Mouse (Mus musculus): ENCODE measurements at regions not wholly inside any gene's neighbourhood (a gene's known extent, or its start where the extent isn't known, plus 50 kb on each side); places are given as distances from the start of the nearest gene placed in this dataset.
"Not testable (repeated sequence)": the region's sequence is repeated elsewhere in the genome, so short reads cannot be mapped to it uniquely, and the experiment has no call there.

DNA sequence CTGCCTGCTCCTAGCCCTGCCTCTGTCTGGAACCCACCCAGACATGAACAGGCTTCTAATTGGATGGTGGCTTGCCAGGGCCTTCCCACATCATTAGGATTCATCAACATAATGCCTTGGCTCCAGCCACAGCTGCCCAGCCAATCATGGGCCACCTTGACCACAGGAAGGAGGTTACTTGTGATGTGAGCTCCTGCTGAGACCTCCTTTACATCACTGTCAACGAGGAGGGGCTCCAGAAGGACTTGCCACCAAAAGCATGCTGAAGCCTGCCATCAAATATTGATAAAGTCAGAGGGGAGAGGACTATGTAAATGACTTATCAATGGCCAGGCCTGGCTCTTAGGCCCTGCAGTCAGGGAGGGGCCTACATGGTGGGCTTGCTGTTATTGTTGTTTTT, 175.6 kb downstream of the Map1s start:
- not testable (repeated sequence) for H3K9me3 ChIP-seq (replicated peaks; ENCODE audit: control insufficient read depth, low read length); H3K9ac ChIP-seq (ENCODE audit: low read length); H3K4me1 ChIP-seq (ENCODE audit: control insufficient read depth, insufficient read depth, low read length); ATAC-seq (ENCODE audit: insufficient read depth, low FRiP score); H3K27ac ChIP-seq (ENCODE audit: low read length); H3K27me3 ChIP-seq (ENCODE audit: control insufficient read depth, insufficient read depth, low read length); H3K36me3 ChIP-seq (ENCODE audit: control insufficient read depth, insufficient read depth, low read length); H3K4me2 ChIP-seq (ENCODE audit: low read depth, low read length); H3K4me3 ChIP-seq (replicated peaks; ENCODE audit: low read length)
- WGBS, result 0% methylated on average over 1 of the region's 1 CpGs

DNA sequence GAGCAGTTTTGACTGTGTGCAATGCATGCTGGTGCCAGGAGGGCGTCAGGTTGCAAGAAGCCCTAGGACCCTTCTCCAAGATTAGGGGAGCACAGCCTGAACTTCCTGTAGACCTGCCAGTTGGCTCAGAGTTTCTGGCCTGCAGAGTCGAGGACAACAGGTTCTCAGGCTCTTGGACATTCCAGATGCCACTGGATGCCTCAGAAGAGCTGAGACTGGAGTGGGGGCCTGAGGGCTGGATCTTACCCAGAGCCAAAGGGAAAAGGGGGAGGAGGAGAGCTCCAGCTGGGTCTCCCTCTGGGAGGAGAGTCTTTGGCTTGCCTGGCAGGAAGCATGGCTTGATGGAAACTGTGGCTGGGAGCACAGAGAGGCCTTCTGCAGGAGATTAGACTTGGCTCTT, 145.4 kb upstream of the Myo9b start:
- not testable (repeated sequence) for H3K9ac ChIP-seq (ENCODE audit: low read length); H3K4me2 ChIP-seq (ENCODE audit: low read depth, low read length); H3K4me1 ChIP-seq (ENCODE audit: control insufficient read depth, insufficient read depth, low read length); ATAC-seq (ENCODE audit: insufficient read depth, low FRiP score); H3K36me3 ChIP-seq (ENCODE audit: control insufficient read depth, insufficient read depth, low read length); H3K4me3 ChIP-seq (replicated peaks; ENCODE audit: low read length); H3K9me3 ChIP-seq (replicated peaks; ENCODE audit: control insufficient read depth, low read length); H3K27ac ChIP-seq (ENCODE audit: low read length); H3K27me3 ChIP-seq (ENCODE audit: control insufficient read depth, insufficient read depth, low read length)
- WGBS, result 29% methylated on average over 2 of the region's 2 CpGs

DNA sequence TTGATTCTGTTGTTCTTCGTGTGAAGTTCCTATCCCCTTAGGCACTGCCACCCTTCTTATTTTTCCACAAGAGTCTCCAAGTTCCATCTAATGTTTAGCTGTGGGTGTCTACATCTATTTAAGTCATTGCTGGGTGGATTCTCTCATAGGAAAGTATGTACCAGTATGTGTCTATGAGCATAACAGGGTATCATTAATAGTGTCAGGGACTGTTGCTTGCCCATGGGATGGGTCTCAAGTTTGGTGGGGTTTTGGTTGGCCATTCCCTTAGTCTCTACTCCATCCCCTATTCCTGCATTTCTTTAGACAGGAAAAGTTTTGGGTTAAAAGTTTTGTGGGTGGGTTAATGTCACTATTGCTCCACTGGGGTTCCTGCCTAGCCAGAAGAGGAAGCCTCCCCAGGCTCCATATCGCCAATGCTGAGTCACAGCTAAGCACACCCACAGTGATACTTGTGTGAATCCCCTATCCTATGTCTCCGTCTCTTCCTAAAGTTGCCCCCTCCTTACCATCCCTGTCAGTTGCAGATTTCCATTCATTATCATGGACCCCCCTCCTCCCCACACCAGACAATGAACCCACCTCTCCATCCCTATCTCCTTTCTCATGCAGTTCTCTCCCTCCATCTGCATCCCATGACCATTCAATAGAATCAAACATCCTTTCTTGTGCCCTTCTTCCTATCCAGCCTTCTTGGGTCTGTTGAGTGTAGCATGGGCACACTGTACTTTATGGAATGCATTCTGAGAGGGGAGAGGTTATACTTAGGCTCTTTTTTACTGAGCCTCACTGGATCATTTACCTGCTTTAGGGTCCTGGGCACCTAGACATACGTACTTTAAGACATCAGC, 141.9 kb upstream of the Myo9b start:
- WGBS, result 62% methylated on average over 4 of the region's 4 CpGs
- no peaks in the 10 kb centered on the region for H3K36me3 ChIP-seq (ENCODE audit: control insufficient read depth, insufficient read depth, low read length)
- H3K9ac ChIP-seq (ENCODE audit: low read length), result no peak overlapping the region
- peak; percentile 74 for ATAC-seq (ENCODE audit: insufficient read depth, low FRiP score)
- no peaks in the 10 kb centered on the region for H3K9me3 ChIP-seq (replicated peaks; ENCODE audit: control insufficient read depth, low read length)
- no peak overlapping the region for H3K4me2 ChIP-seq (ENCODE audit: low read depth, low read length)
- H3K27me3 ChIP-seq (ENCODE audit: control insufficient read depth, insufficient read depth, low read length), result no peaks in the 10 kb centered on the region
- no peak overlapping the region for H3K4me3 ChIP-seq (replicated peaks; ENCODE audit: low read length)
- H3K27ac ChIP-seq (ENCODE audit: low read length), result no peak overlapping the region
- H3K4me1 ChIP-seq (ENCODE audit: control insufficient read depth, insufficient read depth, low read length), result no peaks in the 10 kb centered on the region

DNA sequence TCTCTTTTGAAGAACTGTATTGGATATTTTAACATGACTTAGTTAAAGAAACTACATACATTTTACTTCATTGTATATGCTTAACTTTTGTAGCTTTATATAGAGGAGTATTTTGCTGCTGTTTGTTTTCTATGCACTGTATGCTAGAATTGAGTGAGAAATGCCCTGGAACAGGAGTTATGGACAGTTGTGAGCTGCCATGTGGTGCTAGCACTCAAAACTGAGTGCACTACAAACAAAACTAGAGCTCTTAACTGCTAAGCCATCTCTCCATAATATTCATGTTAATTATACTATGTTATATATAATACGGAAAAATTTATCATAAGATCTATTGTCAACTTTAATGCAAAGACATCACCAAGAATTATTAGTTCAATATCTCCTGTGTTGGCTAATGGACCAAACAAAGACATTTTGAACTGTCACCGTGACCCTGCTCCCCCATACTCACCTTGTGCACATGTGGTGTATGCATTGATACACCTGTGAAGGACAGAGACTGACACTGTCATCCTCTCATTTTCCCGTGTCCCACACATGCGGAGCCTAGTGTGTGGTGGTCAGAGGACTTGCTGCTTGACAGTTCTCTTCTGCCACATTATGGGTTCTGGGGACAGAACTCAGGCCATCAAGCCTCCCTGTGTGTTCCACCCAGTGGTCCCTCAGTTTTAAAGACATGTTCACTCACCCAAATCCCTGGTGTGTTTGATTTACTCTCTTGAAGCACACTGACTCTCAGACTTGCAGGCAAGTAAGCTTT, 141.0 kb upstream of the Myo9b start:
- 87% methylated on average over 4 of the region's 4 CpGs for WGBS
- Histone ChIP-seq H3K4me3 (replicated peaks; ENCODE audit: low read length) (no peak overlapping the region), H3K4me1 (ENCODE audit: control insufficient read depth, insufficient read depth, low read length) (no peaks in the 10 kb centered on the region), H3K27ac (ENCODE audit: low read length) (no peak overlapping the region), H3K27me3 (ENCODE audit: control insufficient read depth, insufficient read depth, low read length) (no peaks in the 10 kb centered on the region), H3K9ac (ENCODE audit: low read length) (no peak overlapping the region), H3K4me2 (ENCODE audit: low read depth, low read length) (no peak overlapping the region), H3K36me3 (ENCODE audit: control insufficient read depth, insufficient read depth, low read length) (no peaks in the 10 kb centered on the region), H3K9me3 (replicated peaks; ENCODE audit: control insufficient read depth, low read length) (no peaks in the 10 kb centered on the region)
- 0 out of 2 replicates have a peak, but pooled peaks have one; percentile 37 for ATAC-seq (ENCODE audit: insufficient read depth, low FRiP score)

DNA sequence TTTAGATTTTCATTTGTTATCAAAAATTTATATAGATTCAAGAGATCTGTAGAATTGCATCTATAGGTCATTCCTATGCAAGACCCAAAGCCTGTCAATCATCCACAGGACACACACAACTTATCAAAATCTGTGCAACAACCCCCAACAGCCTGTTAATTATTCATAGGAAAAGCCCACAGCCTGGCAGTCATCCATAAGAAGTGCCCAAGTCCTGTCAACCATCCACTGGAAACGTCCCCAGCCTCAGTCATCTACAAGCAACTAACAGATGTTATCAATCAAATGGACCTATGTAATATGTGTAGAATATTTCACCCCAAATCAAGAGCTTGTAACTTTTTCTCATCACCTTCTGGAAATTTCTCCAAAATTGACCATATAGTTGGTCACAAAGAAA, 139.6 kb upstream of the Myo9b start:
- H3K27me3 ChIP-seq (ENCODE audit: control insufficient read depth, insufficient read depth, low read length); H3K9ac ChIP-seq (ENCODE audit: low read length); H3K36me3 ChIP-seq (ENCODE audit: control insufficient read depth, insufficient read depth, low read length); H3K4me2 ChIP-seq (ENCODE audit: low read depth, low read length); H3K9me3 ChIP-seq (replicated peaks; ENCODE audit: control insufficient read depth, low read length); H3K27ac ChIP-seq (ENCODE audit: low read length); ATAC-seq (ENCODE audit: insufficient read depth, low FRiP score); H3K4me1 ChIP-seq (ENCODE audit: control insufficient read depth, insufficient read depth, low read length); H3K4me3 ChIP-seq (replicated peaks; ENCODE audit: low read length): not testable (repeated sequence)
- 36% methylated on average over 1 of the region's 1 CpGs for WGBS

DNA sequence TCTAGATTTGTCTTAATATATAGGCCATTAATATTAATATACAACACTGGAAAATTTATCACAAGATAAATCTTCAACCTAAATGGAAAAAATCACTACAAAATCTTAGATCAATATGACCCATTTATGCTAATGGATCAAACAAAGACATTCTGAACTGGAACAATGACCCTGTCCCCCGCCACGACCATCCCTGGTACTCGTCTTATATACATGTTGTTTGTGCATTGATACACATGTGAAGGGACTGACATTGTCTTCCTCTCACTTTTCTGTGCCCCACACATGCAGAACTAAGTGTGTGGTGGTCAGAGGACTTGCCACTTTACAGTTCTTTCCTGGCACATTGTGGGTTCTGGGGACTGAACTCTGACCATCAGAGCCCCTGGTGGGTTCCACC, 135.4 kb upstream of the Myo9b start:
- not testable (repeated sequence) for H3K36me3 ChIP-seq (ENCODE audit: control insufficient read depth, insufficient read depth, low read length); H3K9ac ChIP-seq (ENCODE audit: low read length); H3K9me3 ChIP-seq (replicated peaks; ENCODE audit: control insufficient read depth, low read length); H3K4me3 ChIP-seq (replicated peaks; ENCODE audit: low read length); H3K4me1 ChIP-seq (ENCODE audit: control insufficient read depth, insufficient read depth, low read length); H3K27ac ChIP-seq (ENCODE audit: low read length); ATAC-seq (ENCODE audit: insufficient read depth, low FRiP score); H3K4me2 ChIP-seq (ENCODE audit: low read depth, low read length); H3K27me3 ChIP-seq (ENCODE audit: control insufficient read depth, insufficient read depth, low read length)
- WGBS, result 100% methylated on average over 1 of the region's 3 CpGs

DNA sequence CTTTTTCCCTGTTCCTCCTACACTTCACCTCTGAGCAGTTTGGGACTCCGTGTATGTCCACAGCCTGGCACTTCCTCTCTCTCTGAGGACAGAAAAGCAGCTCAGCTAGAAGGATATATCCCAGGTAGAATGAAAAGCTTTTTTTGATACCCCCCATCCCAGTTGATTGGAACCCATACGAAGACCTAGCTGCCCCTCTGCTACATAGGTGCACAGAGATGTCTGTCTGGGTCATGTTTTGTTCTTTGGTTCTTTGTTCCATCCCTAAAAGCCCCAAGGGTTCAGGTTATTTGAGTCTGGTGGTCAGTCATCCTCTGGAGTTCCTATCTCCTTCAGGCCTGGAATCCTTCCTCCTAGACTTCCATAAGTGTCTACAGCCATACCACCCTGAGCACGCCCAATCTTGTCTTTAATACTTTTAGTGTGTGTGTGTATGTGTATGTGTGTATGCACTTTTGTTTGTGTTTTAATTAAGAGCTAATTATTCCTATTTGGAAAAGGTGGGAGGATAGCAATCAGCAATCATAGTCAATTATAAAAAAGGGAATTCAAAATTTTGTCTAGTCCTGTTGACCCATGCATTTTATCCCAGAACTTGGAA, 130.0 kb upstream of the Myo9b start:
- not testable (repeated sequence) for H3K36me3 ChIP-seq (ENCODE audit: control insufficient read depth, insufficient read depth, low read length); H3K27ac ChIP-seq (ENCODE audit: low read length); H3K4me1 ChIP-seq (ENCODE audit: control insufficient read depth, insufficient read depth, low read length); H3K27me3 ChIP-seq (ENCODE audit: control insufficient read depth, insufficient read depth, low read length); H3K4me2 ChIP-seq (ENCODE audit: low read depth, low read length); H3K4me3 ChIP-seq (replicated peaks; ENCODE audit: low read length); H3K9ac ChIP-seq (ENCODE audit: low read length); H3K9me3 ChIP-seq (replicated peaks; ENCODE audit: control insufficient read depth, low read length)
- WGBS, result 63% methylated on average over 3 of the region's 3 CpGs
- ATAC-seq (ENCODE audit: insufficient read depth, low FRiP score), result peak; percentile 50; the same call in 1 of the 2 replicates

DNA sequence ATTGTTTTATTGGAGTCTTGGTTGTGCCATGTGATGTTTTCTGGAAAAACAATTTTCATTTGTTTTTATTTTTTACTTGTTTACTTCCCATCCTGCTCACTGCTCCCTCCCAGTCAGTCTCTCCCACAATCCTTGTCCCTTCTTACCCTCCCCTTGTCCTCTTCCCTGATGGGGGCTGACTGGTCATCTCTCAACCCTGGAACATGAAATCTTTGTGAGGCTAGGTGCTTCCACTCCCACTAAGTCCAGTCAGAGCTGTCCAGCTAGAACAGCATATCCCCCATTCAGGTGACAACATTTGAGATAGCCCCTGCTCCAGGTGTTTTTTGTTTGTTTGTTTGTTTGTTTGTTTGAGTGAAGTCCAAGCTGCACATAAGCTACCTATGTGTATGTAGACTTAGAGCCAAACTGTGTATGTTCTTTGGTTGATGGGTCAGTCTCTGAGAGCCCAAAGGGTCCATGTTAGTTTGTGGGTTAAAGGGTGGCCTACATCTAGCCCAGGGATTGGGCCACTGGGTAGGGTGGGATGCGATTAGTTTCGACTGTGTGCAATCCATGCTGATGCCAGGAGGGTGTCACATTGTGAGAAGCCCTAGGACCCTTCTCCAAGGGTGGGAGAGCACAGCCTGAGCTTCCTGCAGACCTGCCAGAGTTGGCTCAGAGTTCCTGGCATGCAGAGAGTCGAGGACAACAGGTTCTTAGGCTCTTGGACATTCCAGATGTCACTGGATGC, 100.9 kb upstream of the Myo9b start:
- not testable (repeated sequence) for H3K4me2 ChIP-seq (ENCODE audit: low read depth, low read length); H3K9ac ChIP-seq (ENCODE audit: low read length); H3K4me1 ChIP-seq (ENCODE audit: control insufficient read depth, insufficient read depth, low read length); H3K4me3 ChIP-seq (replicated peaks; ENCODE audit: low read length); H3K36me3 ChIP-seq (ENCODE audit: control insufficient read depth, insufficient read depth, low read length); H3K27me3 ChIP-seq (ENCODE audit: control insufficient read depth, insufficient read depth, low read length); H3K27ac ChIP-seq (ENCODE audit: low read length); H3K9me3 ChIP-seq (replicated peaks; ENCODE audit: control insufficient read depth, low read length)
- 63% methylated on average over 3 of the region's 3 CpGs for WGBS
- ATAC-seq (ENCODE audit: insufficient read depth, low FRiP score), result peak; percentile 58

DNA sequence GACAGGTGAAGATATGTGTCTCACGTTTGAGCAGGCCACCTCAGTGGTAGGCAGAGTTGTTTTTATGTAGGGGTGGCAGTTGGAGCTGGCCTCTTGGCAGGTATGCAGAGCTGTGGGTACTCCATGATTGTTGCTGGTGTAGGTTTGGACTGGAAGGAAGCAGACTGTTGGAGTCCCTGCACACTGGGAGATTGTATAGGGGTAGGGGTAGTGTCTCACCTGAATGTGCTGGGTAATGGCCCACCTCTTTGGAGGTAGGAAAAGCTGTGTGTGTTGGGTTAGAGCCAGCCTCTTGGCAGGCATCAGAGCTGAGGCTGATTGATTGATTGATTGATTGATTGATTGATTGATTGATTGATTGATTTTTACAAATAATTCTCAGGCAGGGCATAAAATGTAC, 79.6 kb upstream of the Myo9b start:
- H3K4me1 ChIP-seq (ENCODE audit: control insufficient read depth, insufficient read depth, low read length); H3K27ac ChIP-seq (ENCODE audit: low read length); H3K4me3 ChIP-seq (replicated peaks; ENCODE audit: low read length); H3K9me3 ChIP-seq (replicated peaks; ENCODE audit: control insufficient read depth, low read length); H3K36me3 ChIP-seq (ENCODE audit: control insufficient read depth, insufficient read depth, low read length); H3K9ac ChIP-seq (ENCODE audit: low read length); H3K27me3 ChIP-seq (ENCODE audit: control insufficient read depth, insufficient read depth, low read length); H3K4me2 ChIP-seq (ENCODE audit: low read depth, low read length): not testable (repeated sequence)
- ATAC-seq (ENCODE audit: insufficient read depth, low FRiP score), result peak; percentile 56; the same call in 1 of the 2 replicates
- 71% methylated on average over 1 of the region's 1 CpGs for WGBS

All from stomach, embryonic 16.5 days (tissue).